20 mouse cellular contexts compared by ENCODE assay signal in genomic region chr13:69627941-69628340, GRCm38 (mm10).
"Had no signal": no experiment of that assay in that cellular context is flagged by ENCODE, and none has a peak within 500 bp of the region (broad histone marks: within the 10 kb centered on the region; RNA-seq: fewer than 3 reads in every experiment).

No protein-coding gene starts in this region.

- H3K4me2 ChIP-seq: lung, embryonic 14.5 days; midbrain, embryonic 12.5 days; neural tube, embryonic 13.5 days; neural tube, embryonic 15.5 days had no signal

- H3K4me3 ChIP-seq: midbrain, embryonic 10.5 days; midbrain, embryonic 12.5 days; myocyte; neural tube, embryonic 13.5 days; neural tube, embryonic 15.5 days had no signal

- ATAC-seq: midbrain, embryonic 16.5 days had no signal

- DNase-seq: lung, adult 18-20 months; lung, embryonic 14.5 days; lung, postnatal 10 days; lung, postnatal 4 days; midbrain, embryonic 14.5 days; retina, postnatal 1 day; right cerebral cortex, adult 18-20 months; right cerebral cortex, postnatal 25 days; right cerebral cortex, postnatal 4 days; spleen, adult 18-20 months; thymus, adult 18-20 months; thymus, postnatal 14 days; thymus, postnatal 36 days had no signal

- H3K27me3 ChIP-seq: midbrain, embryonic 12.5 days; neural tube, embryonic 13.5 days; neural tube, embryonic 15.5 days had no signal

- H3K9ac ChIP-seq: liver, embryonic 14.5 days; lung, embryonic 14.5 days; midbrain, embryonic 12.5 days; neural tube, embryonic 13.5 days; neural tube, embryonic 15.5 days had no signal

- H3K27ac ChIP-seq: liver, embryonic 14.5 days; midbrain, embryonic 10.5 days; midbrain, embryonic 12.5 days; neural tube, embryonic 13.5 days; neural tube, embryonic 15.5 days had no signal

- H3K4me1 ChIP-seq: midbrain, embryonic 10.5 days; midbrain, embryonic 12.5 days; neural tube, embryonic 13.5 days; neural tube, embryonic 15.5 days had no signal

- H3K9me3 ChIP-seq: midbrain, embryonic 10.5 days; midbrain, embryonic 12.5 days; neural tube, embryonic 13.5 days; neural tube, embryonic 15.5 days had no signal
